Mouse (Mus musculus) liver, embryonic 11.5 days (tissue): ENCODE results near the gene A930004D18Rik. TPM values are rescaled to one million over a fixed set of nuclear protein-coding genes. Genes with fewer than 3 reads are reported as not detected.

Source experiments
- ATAC-seq: fragments of 200-750 bp; cut with Nextera tagmentation; replicated peaks from 2 replicates; pipeline ENCODE4 v1.8.0; 2017; ENCODE audit warnings: moderate number of reproducible peaks, mild to moderate bottlenecking, moderate TSS enrichment, moderate library complexity; ENCODE audit not compliant: low FRiP score
- DNase-seq: peaks from one replicate; pipeline ENCODE4 v3.0.0-alpha.2; 2017; ENCODE audit warnings: low spot score
- H3K27ac ChIP-seq: fragments of 300-500 bp; sonication (generic); 2 replicates; pipeline ENCODE4 v1.5.1; 2014; ENCODE audit warnings: mild to moderate bottlenecking, low read depth, low read length, control low read depth
- H3K27me3 ChIP-seq: fragments of 300-500 bp; sonication (generic); replicated peaks from 2 replicates; pipeline ENCODE4 v1.6.1; 2014; ENCODE audit warnings: low read length, mixed read lengths; ENCODE audit not compliant: control insufficient read depth, insufficient read depth
- H3K36me3 ChIP-seq: fragments of 300-500 bp; sonication (generic); 2 replicates; pipeline ENCODE4 v1.6.1; 2014; ENCODE audit warnings: mild to moderate bottlenecking, low read length, moderate library complexity, mixed read lengths; ENCODE audit not compliant: control insufficient read depth, insufficient read depth
- H3K4me1 ChIP-seq: fragments of 300-500 bp; sonication (generic); replicated peaks from 2 replicates; pipeline ENCODE4 v1.6.1; 2014; ENCODE audit warnings: low read length, mixed read lengths; ENCODE audit not compliant: control insufficient read depth, insufficient read depth
- H3K4me2 ChIP-seq: fragments of 300-500 bp; sonication (generic); 2 replicates; pipeline ENCODE4 v1.6.1; 2014; ENCODE audit warnings: mild to moderate bottlenecking, control low read depth, moderate library complexity
- H3K4me3 ChIP-seq: fragments of 300-500 bp; sonication (generic); 2 replicates; pipeline ENCODE4 v1.5.1; 2014; ENCODE audit warnings: low read depth, low read length, control low read depth
- H3K9ac ChIP-seq: fragments of 300-500 bp; sonication (generic); 2 replicates; pipeline ENCODE4 v1.6.1; 2014; ENCODE audit warnings: low read depth, low read length, control low read depth
- H3K9me3 ChIP-seq: fragments of 300-500 bp; sonication (generic); 2 replicates; pipeline ENCODE4 v1.6.1; 2016; ENCODE audit warnings: low read length, inconsistent platforms, mixed read lengths; ENCODE audit not compliant: control insufficient read depth
- WGBS: fragments of 180-500 bp; shearing (Covaris S2); extraction: QIAGEN DNeasy Blood & Tissue Kit; methylation state at CpG from one replicate; pipeline ENCODE4 v1.1.7; 2014; 5-methylcytosine and 5-hydroxymethylcytosine counted together
- polyA plus RNA-seq: library from polyadenylated mRNA; unstranded; fragments of >200 nt; fragmentation: Nextera tagmentation; extraction: Ambion mirVana; gene quantifications from 2 replicates; pipeline ENCODE4 v1.2.1, GENCODE M21; 2014

A930004D18Rik gene
- polyA plus RNA-seq = 3.4 and 3.9 TPM in 2 replicates

- peaks cover 18% of the 10 kb centered on the region for H3K4me1 ChIP-seq
- peaks cover 30% of the 10 kb centered on the region for H3K27me3 ChIP-seq
- no peaks in the 10 kb centered on the region for H3K9me3 ChIP-seq
- ATAC-seq (no peak), DNase-seq (no peak)
- H3K4me3 ChIP-seq = no peak within 1 kb of the TSS
- H3K4me2 ChIP-seq = no peak within 1 kb of the TSS
- H3K36me3 ChIP-seq = no peaks in the 10 kb centered on the region
- H3K9ac ChIP-seq = no peak within 1 kb of the TSS
- WGBS = 39% methylated on average over 2 of the region's 2 CpGs
- no peak within 1 kb of the TSS for H3K27ac ChIP-seq
Observed at GRCm38 (mm10) chr2:18037491-18037890, at the start of gene A930004D18Rik. Gene A930004D18Rik, minus strand, starts transcription at chr2:18037737.

GRCm38 (mm10) chr2:18080182-18080860, 42.8 kb upstream of the A930004D18Rik start:
- no peak overlapping the region for H3K4me3 ChIP-seq
- DNase-seq (no peak), ATAC-seq (no peak)
- H3K4me1 ChIP-seq = no peaks in the 10 kb centered on the region
- H3K36me3 ChIP-seq = peaks cover 20% of the 10 kb centered on the region
- H3K27me3 ChIP-seq = no peaks in the 10 kb centered on the region
- no peaks in the 10 kb centered on the region for H3K9me3 ChIP-seq
- WGBS = 95% methylated on average over 2 of the region's 2 CpGs
- H3K27ac ChIP-seq = no peak overlapping the region
- H3K4me2 ChIP-seq = no peak overlapping the region
- H3K9ac ChIP-seq = no peak overlapping the region

- Histone ChIP-seq H3K9me3 (no peaks in the 10 kb centered on the region), H3K36me3 (peaks cover 11% of the 10 kb centered on the region; the same call in 1 of the 2 replicates), H3K27ac (no peak overlapping the region), H3K4me3 (no peak overlapping the region), H3K4me1 (no peaks in the 10 kb centered on the region), H3K9ac (no peak overlapping the region), H3K27me3 (no peaks in the 10 kb centered on the region), H3K4me2 (no peak overlapping the region)
- DNase-seq = no peak
- WGBS = 91% methylated on average over 2 of the region's 2 CpGs
- ATAC-seq = no peak
Observed at GRCm38 (mm10) chr2:18071947-18072346, 34.4 kb upstream of the A930004D18Rik start.

GRCm38 (mm10) chr2:18068071-18068796, 30.7 kb upstream of the A930004D18Rik start:
- Histone ChIP-seq H3K4me2 (no peak overlapping the region), H3K9me3 (no peaks in the 10 kb centered on the region), H3K9ac (no peak overlapping the region), H3K27ac (no peak overlapping the region), H3K4me3 (no peak overlapping the region), H3K4me1 (peaks cover 8% of the 10 kb centered on the region), H3K27me3 (no peaks in the 10 kb centered on the region), H3K36me3 (peaks cover 2% of the 10 kb centered on the region; the same call in 1 of the 2 replicates)
- WGBS = 89% methylated on average over 4 of the region's 4 CpGs
- DNase-seq (no peak), ATAC-seq (no peak)

- Histone ChIP-seq H3K9ac (0 out of 2 replicates have a peak overlapping the region, but pooled peaks have one; percentile 99), H3K27ac (peak overlapping the region; percentile 100; the same call in 1 of the 2 replicates), H3K4me3 (peak overlapping the region; percentile 93), H3K4me2 (peak overlapping the region; percentile 94), H3K9me3 (no peaks in the 10 kb centered on the region), H3K4me1 (peaks cover 8% of the 10 kb centered on the region), H3K27me3 (no peaks in the 10 kb centered on the region), H3K36me3 (peaks cover 2% of the 10 kb centered on the region; the same call in 1 of the 2 replicates)
- ATAC-seq (no peak), DNase-seq (no peak)
Observed at GRCm38 (mm10) chr2:18066436-18066835, 28.9 kb upstream of the A930004D18Rik start.

GRCm38 (mm10) chr2:18065708-18066030, 28.1 kb upstream of the A930004D18Rik start:
- H3K4me3 ChIP-seq = peak overlapping the region; percentile 93
- WGBS = 7% methylated on average over 6 of the region's 6 CpGs
- peaks cover 2% of the 10 kb centered on the region; the same call in 1 of the 2 replicates for H3K36me3 ChIP-seq
- no peaks in the 10 kb centered on the region for H3K27me3 ChIP-seq
- peak overlapping the region; percentile 99 for H3K9ac ChIP-seq
- H3K4me1 ChIP-seq = peaks cover 8% of the 10 kb centered on the region
- H3K27ac ChIP-seq = peak overlapping the region; percentile 100
- ATAC-seq (peak; percentile 28; the same call in 1 of the 2 replicates), DNase-seq (no peak)
- peak overlapping the region; percentile 94 for H3K4me2 ChIP-seq
- H3K9me3 ChIP-seq = no peaks in the 10 kb centered on the region

GRCm38 (mm10) chr2:18064941-18065707, 27.6 kb upstream of the A930004D18Rik start:
- DNase-seq (peak; percentile 77), ATAC-seq (peak; percentile 64)
- H3K9ac ChIP-seq = peak overlapping the region; percentile 99
- no peaks in the 10 kb centered on the region for H3K9me3 ChIP-seq
- peak overlapping the region; percentile 93 for H3K4me3 ChIP-seq
- H3K36me3 ChIP-seq = peaks cover 2% of the 10 kb centered on the region; the same call in 1 of the 2 replicates
- under 1% methylated on average over 72 of the region's 85 CpGs for WGBS
- H3K4me2 ChIP-seq = peak overlapping the region; percentile 94
- H3K4me1 ChIP-seq = peaks cover 8% of the 10 kb centered on the region
- H3K27ac ChIP-seq = peak overlapping the region; percentile 100
- no peaks in the 10 kb centered on the region for H3K27me3 ChIP-seq

GRCm38 (mm10) chr2:18064356-18064858, 26.9 kb upstream of the A930004D18Rik start:
- Histone ChIP-seq H3K4me3 (peak overlapping the region; percentile 93), H3K9me3 (no peaks in the 10 kb centered on the region), H3K36me3 (peaks cover 2% of the 10 kb centered on the region; the same call in 1 of the 2 replicates), H3K27ac (peak overlapping the region; percentile 100), H3K27me3 (no peaks in the 10 kb centered on the region), H3K9ac (peak overlapping the region; percentile 99), H3K4me1 (peaks cover 8% of the 10 kb centered on the region), H3K4me2 (peak overlapping the region; percentile 72)
- peak; percentile 94 for DNase-seq
- under 1% methylated on average over 35 of the region's 58 CpGs for WGBS
- peak; percentile 92 for ATAC-seq
